Mouse (Mus musculus): ENCODE data around the gene Gm4894. TPM values are rescaled to one million over a fixed set of nuclear protein-coding genes. Genes with fewer than 3 reads are reported as not detected.

The Gm4894 gene
- not detected in 2 replicates for polyA plus RNA-seq (2016; fragmentation: Nextera tagmentation; extraction: Ambion mirVana)

DNA sequence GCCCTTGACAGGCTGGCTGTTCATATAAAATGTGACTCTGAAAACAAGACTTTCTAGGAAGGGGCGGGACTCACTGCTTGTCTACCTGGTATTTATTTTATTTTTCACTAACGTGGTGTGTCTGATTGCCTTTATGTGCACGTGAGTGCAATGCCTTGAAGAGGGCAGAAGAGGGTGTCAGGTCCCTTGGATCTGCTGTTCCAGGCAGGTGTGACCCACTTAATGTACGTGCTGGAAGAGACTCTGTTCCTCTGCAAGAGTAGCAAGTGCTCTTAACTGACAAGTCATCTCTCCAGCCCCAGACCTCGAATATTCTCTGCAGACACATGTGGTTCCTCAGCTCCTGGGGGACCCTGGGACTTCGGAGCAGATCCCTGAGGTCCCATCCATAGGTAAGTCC is at the start of gene Gm4894:
Gm4894 (plus strand) TSS at position 301 of the 400 bp plus-strand sequence.
- Histone ChIP-seq H3K9me3 (no peaks in the 10 kb centered on the region), H3K27me3 (ENCODE audit: insufficient read depth, poor library complexity, severe bottlenecking) (no peaks in the 10 kb centered on the region), H3K36me3 (no peaks in the 10 kb centered on the region), H3K4me3 (no peak within 1 kb of the TSS), H3K4me1 (no peaks in the 10 kb centered on the region), H3K27ac (no peak within 1 kb of the TSS)
- no peak for DNase-seq (ENCODE audit: low spot score)
- WGBS, result 67% methylated on average over 6 of the region's 6 CpGs

DNA sequence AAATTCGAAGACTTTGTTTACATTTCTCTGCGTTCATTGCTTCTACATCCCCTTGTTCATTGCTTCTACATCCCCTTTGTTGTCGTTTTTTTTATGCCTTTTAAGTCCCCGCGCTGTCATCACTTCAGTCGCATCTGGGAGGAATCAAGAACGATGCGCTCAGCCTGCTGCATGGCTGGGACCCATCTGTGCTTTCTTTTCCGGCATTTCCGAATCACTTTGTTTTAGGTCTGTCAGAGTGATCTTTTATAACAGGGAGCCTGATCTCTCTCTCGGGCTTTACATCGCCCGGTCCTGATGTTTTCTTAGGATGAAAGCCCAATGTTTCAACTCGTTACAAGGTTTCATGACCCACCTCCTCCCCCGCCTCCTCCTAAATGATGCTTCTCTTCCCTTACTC is 44.0 kb upstream of the Gm4894 start:
- no peak for DNase-seq (ENCODE audit: low spot score)
- WGBS, result 47% methylated on average over 15 of the region's 15 CpGs

DNA sequence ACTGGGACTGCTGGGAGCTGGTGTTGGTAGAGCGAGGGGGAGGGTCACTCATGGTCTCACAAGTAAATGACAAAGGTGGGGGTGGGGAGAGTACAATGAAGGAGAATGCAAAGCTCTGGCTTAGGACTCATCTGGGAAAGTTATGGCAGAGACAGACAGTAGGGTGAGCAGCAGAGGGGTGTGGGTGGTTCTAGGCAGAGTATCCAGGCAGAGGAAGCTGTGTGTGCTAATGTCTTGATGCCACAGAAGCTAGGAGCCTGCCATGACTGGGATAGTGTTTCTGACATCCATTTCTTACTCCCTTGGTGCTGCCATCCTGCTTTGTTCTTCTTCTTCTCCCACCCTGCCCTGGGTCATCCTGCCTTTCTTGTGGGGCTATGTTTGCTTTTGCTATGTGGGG is 38.8 kb upstream of the Gm4894 start:
- Histone ChIP-seq H3K27ac (no peak overlapping the region), H3K36me3 (no peaks in the 10 kb centered on the region), H3K27me3 (ENCODE audit: insufficient read depth, poor library complexity, severe bottlenecking) (no peaks in the 10 kb centered on the region), H3K4me3 (no peak overlapping the region), H3K4me1 (no peaks in the 10 kb centered on the region), H3K9me3 (no peaks in the 10 kb centered on the region)
- WGBS, result 50% methylated on average over 1 of the region's 1 CpGs
- DNase-seq (ENCODE audit: low spot score), result no peak

More for the DNA sequence above, 44.0 kb upstream of the Gm4894 start:
- no peaks in the 10 kb centered on the region for H3K4me1 ChIP-seq
- H3K27me3 ChIP-seq (ENCODE audit: insufficient read depth, poor library complexity, severe bottlenecking), result no peaks in the 10 kb centered on the region
- no peak overlapping the region for H3K27ac ChIP-seq
- H3K4me3 ChIP-seq, result no peak overlapping the region
- H3K36me3 ChIP-seq, result no peaks in the 10 kb centered on the region
- H3K9me3 ChIP-seq, result no peaks in the 10 kb centered on the region

GRCm38 (mm10) chr9:49214734-49215133 is 35.6 kb upstream of the Gm4894 start:
- H3K27me3 ChIP-seq (ENCODE audit: insufficient read depth, poor library complexity, severe bottlenecking), result no peaks in the 10 kb centered on the region
- no peak overlapping the region for H3K27ac ChIP-seq
- no peaks in the 10 kb centered on the region for H3K4me1 ChIP-seq
- H3K36me3 ChIP-seq, result no peaks in the 10 kb centered on the region
- no peak overlapping the region for H3K4me3 ChIP-seq
- WGBS, result 26% methylated on average over 2 of the region's 2 CpGs
- no peak for DNase-seq (ENCODE audit: low spot score)
- H3K9me3 ChIP-seq, result no peaks in the 10 kb centered on the region

- WGBS, result 81% methylated on average over 20 of the region's 20 CpGs
- H3K9me3 ChIP-seq, result no peaks in the 10 kb centered on the region
- DNase-seq (ENCODE audit: low spot score), result no peak
- H3K4me1 ChIP-seq, result no peaks in the 10 kb centered on the region
- no peaks in the 10 kb centered on the region for H3K27me3 ChIP-seq (ENCODE audit: insufficient read depth, poor library complexity, severe bottlenecking)
- no peaks in the 10 kb centered on the region for H3K36me3 ChIP-seq
- H3K4me3 ChIP-seq, result no peak overlapping the region
- no peak overlapping the region for H3K27ac ChIP-seq
Measured at GRCm38 (mm10) chr9:49217626-49218607, 32.4 kb upstream of the Gm4894 start.

- Histone ChIP-seq H3K36me3 (no peaks in the 10 kb centered on the region), H3K4me1 (no peaks in the 10 kb centered on the region; the same call in 1 of the 2 replicates), H3K9me3 (no peaks in the 10 kb centered on the region), H3K27ac (no peak overlapping the region), H3K27me3 (ENCODE audit: insufficient read depth, poor library complexity, severe bottlenecking) (no peaks in the 10 kb centered on the region), H3K4me3 (no peak overlapping the region)
- no peak for DNase-seq (ENCODE audit: low spot score)
- WGBS, result 78% methylated on average over 10 of the region's 10 CpGs
Measured at GRCm38 (mm10) chr9:49224488-49224887, 25.8 kb upstream of the Gm4894 start.

DNA sequence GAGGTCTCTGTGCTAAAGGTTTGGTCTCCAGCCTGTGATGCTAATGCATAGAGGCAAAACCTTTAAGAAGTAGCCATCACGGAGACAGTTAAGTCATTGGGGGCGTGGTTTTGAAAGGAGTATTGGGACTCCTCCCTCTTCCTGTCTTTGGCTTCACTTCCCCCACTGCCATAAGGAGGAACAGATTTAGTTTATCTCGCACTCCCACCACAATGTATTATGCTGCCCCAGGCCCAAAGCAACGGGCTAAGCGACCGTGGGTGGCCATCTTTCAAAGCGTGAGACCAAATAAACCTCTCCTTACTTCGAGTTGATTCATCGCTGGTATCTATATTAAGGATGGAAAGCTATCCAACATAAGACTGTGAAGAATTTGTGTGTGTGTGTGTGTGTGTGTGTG is 22.9 kb upstream of the Gm4894 start:
- 69% methylated on average over 9 of the region's 9 CpGs for WGBS
- DNase-seq (ENCODE audit: low spot score), result no peak
- H3K4me1 ChIP-seq, result no peaks in the 10 kb centered on the region; the same call in 1 of the 2 replicates

DNA sequence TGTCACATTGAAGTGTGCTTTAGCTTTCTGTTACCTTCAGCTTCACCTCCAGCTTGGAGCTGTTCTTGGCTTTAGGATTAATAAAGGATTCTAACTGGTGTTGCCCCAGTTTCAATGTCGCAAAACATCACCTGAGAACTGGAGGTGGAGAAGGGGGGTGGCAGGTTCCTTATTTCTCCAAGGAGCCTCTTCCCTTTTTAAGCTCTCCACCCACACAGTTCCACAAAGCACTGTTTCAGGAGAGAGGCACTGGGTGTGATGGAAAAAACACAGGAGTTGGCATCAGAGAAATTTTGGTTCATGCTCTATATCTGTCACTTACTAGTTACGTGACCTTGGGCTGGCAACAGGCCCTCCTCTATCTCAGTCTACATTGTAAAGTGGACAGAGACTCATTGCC is 21.3 kb upstream of the Gm4894 start:
- Histone ChIP-seq H3K4me1 (no peaks in the 10 kb centered on the region; the same call in 1 of the 2 replicates), H3K27ac (no peak overlapping the region), H3K4me3 (no peak overlapping the region), H3K27me3 (ENCODE audit: insufficient read depth, poor library complexity, severe bottlenecking) (no peaks in the 10 kb centered on the region), H3K36me3 (no peaks in the 10 kb centered on the region), H3K9me3 (no peaks in the 10 kb centered on the region)
- 78% methylated on average over 2 of the region's 2 CpGs for WGBS
- DNase-seq (ENCODE audit: low spot score), result no peak

More for the DNA sequence above, 22.9 kb upstream of the Gm4894 start:
- Histone ChIP-seq H3K27me3 (ENCODE audit: insufficient read depth, poor library complexity, severe bottlenecking) (no peaks in the 10 kb centered on the region), H3K36me3 (no peaks in the 10 kb centered on the region), H3K4me3 (no peak overlapping the region), H3K27ac (no peak overlapping the region), H3K9me3 (no peaks in the 10 kb centered on the region)

DNA sequence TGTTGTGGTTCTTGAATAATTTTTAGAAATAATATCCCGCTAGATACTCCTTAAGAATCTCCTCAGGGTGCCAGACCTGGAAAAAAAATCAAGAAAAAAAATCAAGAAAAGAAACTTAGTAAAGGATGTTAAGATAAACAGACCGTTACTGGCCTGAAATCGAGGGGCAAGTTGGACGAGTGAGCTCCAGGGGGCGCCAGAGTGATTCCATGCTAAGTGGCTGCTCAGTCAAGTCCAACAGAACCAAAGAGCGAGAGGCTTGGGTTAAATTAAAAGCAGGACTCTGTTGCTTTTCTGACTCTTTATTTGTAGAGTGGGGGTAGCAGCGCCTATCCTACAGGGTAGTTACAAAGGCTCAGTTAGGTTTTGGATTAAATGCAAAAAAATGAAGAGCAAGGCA is 3.5 kb upstream of the Gm4894 start:
- H3K27ac ChIP-seq, result no peak overlapping the region
- 28% methylated on average over 7 of the region's 7 CpGs for WGBS
- no peak for DNase-seq (ENCODE audit: low spot score)
- no peak overlapping the region for H3K4me3 ChIP-seq
- no peaks in the 10 kb centered on the region for H3K36me3 ChIP-seq
- H3K4me1 ChIP-seq, result no peaks in the 10 kb centered on the region
- H3K27me3 ChIP-seq (ENCODE audit: insufficient read depth, poor library complexity, severe bottlenecking), result no peaks in the 10 kb centered on the region
- H3K9me3 ChIP-seq, result no peaks in the 10 kb centered on the region

DNA sequence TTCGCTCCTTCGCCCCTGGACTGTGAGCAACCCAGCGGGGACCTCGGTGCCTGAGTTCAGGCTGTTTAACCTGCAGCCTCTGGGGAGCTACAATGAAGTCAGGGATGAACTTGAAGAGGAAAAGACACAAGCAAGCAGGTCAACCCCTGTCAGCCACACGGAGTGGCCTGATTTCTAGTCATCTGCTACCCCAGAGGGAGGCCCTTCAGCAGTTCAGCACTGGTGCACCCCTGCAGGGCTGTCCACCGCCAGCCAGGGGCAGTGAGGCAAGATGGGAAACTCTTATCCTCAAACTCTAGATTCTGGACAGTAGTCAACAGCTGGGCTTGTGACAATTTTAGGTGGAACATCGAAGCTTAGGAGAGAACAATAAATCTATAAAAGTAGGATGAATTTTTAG is 18.6 kb downstream of the Gm4894 start:
- H3K36me3 ChIP-seq, result no peaks in the 10 kb centered on the region
- no peaks in the 10 kb centered on the region for H3K9me3 ChIP-seq
- no peaks in the 10 kb centered on the region for H3K27me3 ChIP-seq (ENCODE audit: insufficient read depth, poor library complexity, severe bottlenecking)
- H3K27ac ChIP-seq, result no peak overlapping the region
- no peak for DNase-seq (ENCODE audit: low spot score)
- 77% methylated on average over 7 of the region's 7 CpGs for WGBS
- H3K4me1 ChIP-seq, result no peaks in the 10 kb centered on the region
- H3K4me3 ChIP-seq, result no peak overlapping the region

- Histone ChIP-seq H3K4me3 (no peak overlapping the region), H3K9me3 (no peaks in the 10 kb centered on the region), H3K27ac (no peak overlapping the region), H3K4me1 (no peaks in the 10 kb centered on the region), H3K27me3 (ENCODE audit: insufficient read depth, poor library complexity, severe bottlenecking) (no peaks in the 10 kb centered on the region), H3K36me3 (no peaks in the 10 kb centered on the region)
- 74% methylated on average over 7 of the region's 7 CpGs for WGBS
- peak; percentile 51 for DNase-seq (ENCODE audit: low spot score)
Measured at GRCm38 (mm10) chr9:49273566-49273965, 23.2 kb downstream of the Gm4894 start.

- no peaks in the 10 kb centered on the region for H3K27me3 ChIP-seq (ENCODE audit: insufficient read depth, poor library complexity, severe bottlenecking)
- no peaks in the 10 kb centered on the region for H3K4me1 ChIP-seq
- H3K4me3 ChIP-seq, result no peak overlapping the region
- no peak overlapping the region for H3K27ac ChIP-seq
- 65% methylated on average over 4 of the region's 4 CpGs for WGBS
- H3K36me3 ChIP-seq, result no peaks in the 10 kb centered on the region
- DNase-seq (ENCODE audit: low spot score), result peak; percentile 61
- no peaks in the 10 kb centered on the region for H3K9me3 ChIP-seq
Measured at GRCm38 (mm10) chr9:49275976-49276375, 25.6 kb downstream of the Gm4894 start.

DNA sequence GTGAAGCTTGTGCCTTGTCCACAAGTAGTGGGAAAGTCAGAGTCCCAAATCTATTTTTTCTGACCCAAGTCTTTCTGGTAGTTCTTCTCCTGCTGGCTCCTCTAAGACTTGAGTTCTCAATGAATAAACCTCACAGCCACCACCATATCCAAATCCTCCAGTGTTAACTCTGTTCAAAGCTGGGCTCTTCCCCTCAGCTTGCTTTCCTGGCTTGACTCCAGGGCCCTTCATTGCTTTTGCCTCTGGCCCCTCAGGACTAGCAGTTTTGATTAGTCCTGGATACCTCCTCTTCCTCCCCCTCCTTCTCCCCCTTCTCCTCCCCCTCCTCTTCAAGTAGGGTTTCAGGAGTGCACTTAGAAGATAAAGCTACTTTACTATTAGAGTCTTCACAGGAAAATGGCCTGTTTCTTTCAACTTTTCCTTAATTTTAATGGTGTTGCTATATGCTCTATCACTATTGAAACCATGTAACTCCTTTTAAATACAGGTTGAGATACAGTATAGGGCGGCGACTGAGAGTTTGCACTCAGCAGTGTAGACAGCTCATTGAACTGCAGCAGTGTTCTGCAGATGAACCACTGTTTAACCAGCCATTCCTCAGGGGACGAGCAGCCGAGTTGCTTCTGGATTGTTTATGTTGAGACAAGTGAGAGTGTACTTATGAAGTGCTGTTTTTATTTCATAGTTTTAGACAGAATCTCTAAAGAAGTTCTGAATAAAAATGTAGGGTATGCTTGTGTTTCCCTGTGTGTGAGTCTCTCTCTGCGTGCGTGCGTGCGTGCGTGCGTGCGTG is 26.4 kb downstream of the Gm4894 start:
- DNase-seq (ENCODE audit: low spot score), result peak; percentile 63
- H3K9me3 ChIP-seq, result no peaks in the 10 kb centered on the region
- no peaks in the 10 kb centered on the region for H3K27me3 ChIP-seq (ENCODE audit: insufficient read depth, poor library complexity, severe bottlenecking)
- no peak overlapping the region for H3K4me3 ChIP-seq
- no peaks in the 10 kb centered on the region for H3K4me1 ChIP-seq
- H3K27ac ChIP-seq, result no peak overlapping the region
- 82% methylated on average over 11 of the region's 11 CpGs for WGBS
- H3K36me3 ChIP-seq, result no peaks in the 10 kb centered on the region

All from heart, embryonic 10.5 days (tissue).